Mouse (Mus musculus): ENCODE measurements around the gene Dnah2.

DNA sequence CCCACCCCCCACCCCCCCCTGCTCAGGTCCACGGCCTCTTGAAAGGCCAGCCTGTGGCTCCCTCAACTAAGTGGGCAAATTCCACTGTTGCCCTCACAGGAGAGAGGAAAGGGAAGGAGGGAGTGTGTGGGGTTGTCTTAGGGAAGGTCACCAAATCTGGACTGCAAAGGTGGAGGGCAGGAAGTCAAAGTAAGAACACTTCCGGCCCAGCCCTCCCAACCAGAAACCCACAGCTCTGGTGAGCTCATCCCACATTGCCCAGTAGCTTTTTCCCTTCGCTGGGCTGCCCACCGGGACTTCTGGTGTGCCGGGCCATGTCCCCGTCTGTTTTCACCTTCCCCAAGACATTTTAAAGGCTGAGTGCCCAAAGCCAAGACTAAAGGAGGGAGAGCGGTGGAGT is 57.2 kb downstream of the Dnah2 start:
- TF ChIP-seq EP300 (IDR thresholded peaks at IDR 0.05; ENCODE audit: low read depth): no peak
- TF ChIP-seq CTCF (IDR thresholded peaks at IDR 0.05; ENCODE audit: low read depth): no peak

All from liver, embryonic 14.5 days (tissue).